Mouse (Mus musculus): ENCODE data around the gene Zfp169. TPM values are rescaled to one million over a fixed set of nuclear protein-coding genes. Genes with fewer than 3 reads are reported as not detected.

Gene Zfp169
- total and polyA plus RNA-seq, 3 experiments, result 3.6 to 6.5 TPM; not detected in 1

DNA sequence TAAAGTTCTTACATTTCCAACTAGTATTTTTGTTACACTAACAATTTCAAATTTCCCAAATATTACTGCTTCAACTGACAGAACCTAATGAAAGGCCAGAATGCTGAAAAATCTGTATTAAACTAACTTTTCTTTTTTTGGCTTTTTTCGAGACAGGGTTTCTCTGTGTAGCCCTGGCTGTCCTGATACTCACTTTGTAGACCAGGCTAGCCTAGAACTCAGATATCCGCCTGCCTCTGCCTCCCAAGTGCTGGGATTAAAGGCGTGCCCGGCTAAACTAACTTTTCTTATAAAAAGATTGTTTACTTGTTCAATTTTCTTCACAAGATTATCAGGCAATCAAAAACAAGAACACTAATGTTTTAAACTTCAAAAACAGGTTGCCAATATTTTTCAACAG, 31.6 kb upstream of the Zfp169 start:
- TF ChIP-seq MYC (IDR thresholded peaks at IDR 0.05; ENCODE audit: low read depth, low read length), result no peak
- TF ChIP-seq ZC3H11A (IDR thresholded peaks at IDR 0.05; ENCODE audit: low read depth, low read length), result no peak
- no peak for TF ChIP-seq TAL1 (IDR thresholded peaks at IDR 0.05; ENCODE audit: low read length)
- TF ChIP-seq ZNF384 (IDR thresholded peaks at IDR 0.05; ENCODE audit: low read depth, low read length), result no peak
- no peak for TF ChIP-seq EP300 (IDR thresholded peaks at IDR 0.05; ENCODE audit: low read depth in 1 of 2, low read length in 2 of 2)
- no peak for TF ChIP-seq USF2 (IDR thresholded peaks at IDR 0.05; ENCODE audit: borderline replicate concordance in 1 of 2, insufficient read depth in 1 of 2, low read depth in 1 of 2, low read length in 2 of 2)
- TF ChIP-seq UBTF (IDR thresholded peaks at IDR 0.05; ENCODE audit: borderline replicate concordance, insufficient read depth, low read depth, low read length), result no peak
- no peak for TF ChIP-seq GATA1 (IDR thresholded peaks at IDR 0.05; ENCODE audit: low read depth, low read length)
- no peak for TF ChIP-seq RAD21 (IDR thresholded peaks at IDR 0.05; ENCODE audit: low read depth, low read length)
- TF ChIP-seq TBP (IDR thresholded peaks at IDR 0.05; ENCODE audit: low read depth, low read length), result no peak
- no peak for TF ChIP-seq MYB (IDR thresholded peaks at IDR 0.05; ENCODE audit: low read depth, low read length)
- no peak for TF ChIP-seq E2F4 (IDR thresholded peaks at IDR 0.05; ENCODE audit: borderline replicate concordance, low read depth, low read length)
- TF ChIP-seq MAX (IDR thresholded peaks at IDR 0.05; ENCODE audit: low read length), result no peak
- no peak for TF ChIP-seq ETS1 (IDR thresholded peaks at IDR 0.05; ENCODE audit: low read depth, low read length)
- no peak for TF ChIP-seq TCF12 (IDR thresholded peaks at IDR 0.05; ENCODE audit: low read depth, low read length)
- no peak for TF ChIP-seq POLR2AphosphoS2 (IDR thresholded peaks at IDR 0.05; ENCODE audit: low read length)
- no peak for TF ChIP-seq JUND (IDR thresholded peaks at IDR 0.05; ENCODE audit: low read depth, low read length)
- no peak for TF ChIP-seq KAT2A (conservative IDR thresholded peaks at IDR 0.05; ENCODE audit: low read depth, low read length)
- no peak for TF ChIP-seq ZKSCAN1 (IDR thresholded peaks at IDR 0.05; ENCODE audit: low read depth, low read length)
- H3K36me3 ChIP-seq (ENCODE audit: control insufficient read depth in 1 of 2, insufficient read depth in 2 of 2, low read length in 2 of 2), result peaks cover 0 to 54% of the 10 kb centered on the region in 2 experiments; a peak in 3 of 4 replicates
- no peak overlapping the region for H3K27ac ChIP-seq (ENCODE audit: control insufficient read depth, low read depth, low read length)
- peaks cover 46% of the 10 kb centered on the region for H3K79me2 ChIP-seq (ENCODE audit: control insufficient read depth, insufficient read depth, low read length, poor library complexity)
- DNase-seq (ENCODE audit: low read depth, low spot score), result no peak
- H3K9ac ChIP-seq (ENCODE audit: control insufficient read depth, low read depth, low read length, poor library complexity, severe bottlenecking), result peak overlapping the region; percentile 95
- H3K4me3 ChIP-seq (ENCODE audit: control insufficient read depth in 1 of 2, insufficient read depth in 1 of 2, low read depth in 2 of 2, low read length in 2 of 2), result peak overlapping the region; percentile 86 to 91
- peaks cover 26 to 44% of the 10 kb centered on the region in 2 experiments for H3K4me1 ChIP-seq (ENCODE audit: control insufficient read depth in 1 of 2, insufficient read depth in 2 of 2, low read length in 2 of 2)
- no peaks in the 10 kb centered on the region for H3K9me3 ChIP-seq (replicated peaks; ENCODE audit: insufficient read depth, low read length)
- H3K27me3 ChIP-seq (ENCODE audit: control insufficient read depth in 1 of 2, insufficient read depth in 2 of 2, low read length in 2 of 2), result no peaks in the 10 kb centered on the region

DNA sequence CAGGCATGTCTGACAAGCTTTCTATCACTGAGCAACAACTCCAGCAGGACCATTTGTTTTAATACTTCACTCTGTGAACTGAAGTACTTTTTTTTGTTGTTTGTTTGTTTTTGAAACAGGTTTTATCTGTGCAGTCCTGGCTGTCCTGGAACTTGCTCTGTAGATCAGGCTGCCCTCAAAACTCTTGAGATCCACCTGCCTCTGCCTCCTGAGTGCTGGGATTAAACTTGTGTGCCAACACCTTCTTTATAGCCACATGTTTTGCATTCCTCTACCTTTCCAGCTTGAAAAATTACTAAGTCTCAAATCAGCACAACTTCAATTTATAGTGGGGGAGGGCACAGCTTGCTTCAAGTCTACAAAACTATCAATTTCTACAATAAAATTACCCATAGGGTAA, 31.1 kb upstream of the Zfp169 start:
- Histone ChIP-seq H3K9ac (ENCODE audit: control insufficient read depth, low read depth, low read length, poor library complexity, severe bottlenecking) (peak overlapping the region; percentile 95), H3K27me3 (ENCODE audit: control insufficient read depth in 1 of 2, insufficient read depth in 2 of 2, low read length in 2 of 2) (no peaks in the 10 kb centered on the region), H3K4me1 (ENCODE audit: control insufficient read depth in 1 of 2, insufficient read depth in 2 of 2, low read length in 2 of 2) (peaks cover 26 to 39% of the 10 kb centered on the region in 2 experiments), H3K27ac (ENCODE audit: control insufficient read depth, low read depth, low read length) (no peak overlapping the region), H3K79me2 (ENCODE audit: control insufficient read depth, insufficient read depth, low read length, poor library complexity) (peaks cover 50% of the 10 kb centered on the region), H3K36me3 (ENCODE audit: control insufficient read depth in 1 of 2, insufficient read depth in 2 of 2, low read length in 2 of 2) (peaks cover under 1 to 58% of the 10 kb centered on the region in 2 experiments; a peak in 3 of 4 replicates), H3K9me3 (replicated peaks; ENCODE audit: insufficient read depth, low read length) (no peaks in the 10 kb centered on the region), H3K4me3 (ENCODE audit: control insufficient read depth in 1 of 2, insufficient read depth in 1 of 2, low read depth in 2 of 2, low read length in 2 of 2) (peak overlapping the region; percentile 27 to 86; a peak in 3 of 4 replicates)
- no peak for TF ChIP-seq GABPA (IDR thresholded peaks at IDR 0.05; ENCODE audit: low read depth, low read length)
- no peak for TF ChIP-seq MAX (IDR thresholded peaks at IDR 0.05; ENCODE audit: low read length)
- no peak for TF ChIP-seq ZMIZ1 (IDR thresholded peaks at IDR 0.05; ENCODE audit: low read depth, low read length)
- TF ChIP-seq UBTF (IDR thresholded peaks at IDR 0.05; ENCODE audit: borderline replicate concordance, insufficient read depth, low read depth, low read length), result no peak
- no peak for TF ChIP-seq ZC3H11A (IDR thresholded peaks at IDR 0.05; ENCODE audit: low read depth, low read length)
- TF ChIP-seq JUND (IDR thresholded peaks at IDR 0.05; ENCODE audit: low read depth, low read length), result no peak
- TF ChIP-seq NRF1 (IDR thresholded peaks at IDR 0.05; ENCODE audit: insufficient read depth, low read depth, low read length, poor library complexity, severe bottlenecking), result no peak
- no peak for TF ChIP-seq POLR2AphosphoS2 (IDR thresholded peaks at IDR 0.05; ENCODE audit: low read length)
- no peak for TF ChIP-seq USF2 (IDR thresholded peaks at IDR 0.05; ENCODE audit: borderline replicate concordance in 1 of 2, insufficient read depth in 1 of 2, low read depth in 1 of 2, low read length in 2 of 2)
- TF ChIP-seq SMC3 (IDR thresholded peaks at IDR 0.05; ENCODE audit: low read depth, low read length), result no peak
- TF ChIP-seq ZKSCAN1 (IDR thresholded peaks at IDR 0.05; ENCODE audit: low read depth, low read length), result no peak
- TF ChIP-seq TBP (IDR thresholded peaks at IDR 0.05; ENCODE audit: low read depth, low read length), result no peak
- no peak for TF ChIP-seq ETS1 (IDR thresholded peaks at IDR 0.05; ENCODE audit: low read depth, low read length)
- TF ChIP-seq MAZ (IDR thresholded peaks at IDR 0.05; ENCODE audit: low read depth, low read length), result no peak
- TF ChIP-seq ELF1 (IDR thresholded peaks at IDR 0.05; ENCODE audit: low read depth, low read length), result no peak
- no peak for TF ChIP-seq POLR2A (IDR thresholded peaks at IDR 0.05; ENCODE audit: control insufficient read depth in 1 of 2, insufficient read depth in 1 of 2, low read depth in 1 of 2, low read length in 2 of 2, poor library complexity in 1 of 2)
- no peak for DNase-seq (ENCODE audit: low read depth, low spot score)
